Mouse (Mus musculus) adrenal gland, postnatal 14 days (tissue): ENCODE measurements around the gene Ephx3. TPM values are rescaled to one million over a fixed set of nuclear protein-coding genes. Genes with fewer than 3 reads are reported as not detected.
A peak's percentile ranks its signal among the peaks of the same experiment; 100 is the strongest.
"Not testable (repeated sequence)": the region's sequence is repeated elsewhere in the genome, so short reads cannot be mapped to it uniquely, and the experiment has no call there.

Experiments used
- DNase-seq: peaks from one replicate; pipeline ENCODE4 v3.0.0; 2021; ENCODE audit warnings: mixed read lengths
- long read RNA-seq, 2 experiments: library from polyadenylated mRNA; stranded (forward); transcript quantifications; one replicate each; pipeline ENCODE4 v2.0.0; 2021
- total RNA-seq: library from RNA; stranded (reverse); gene quantifications from 2 replicates; pipeline ENCODE4 v1.2.3, GENCODE M21; 2021

Gene Ephx3
- 0.22 and 0.30 TPM in 2 replicates for total RNA-seq
- long read RNA-seq, experiment 1 = 0 reads
- long read RNA-seq, experiment 2, partial matches to known transcripts = 0 of 1 reads
- long read RNA-seq, experiment 2, other reads (novel, unspliced or antisense) = 0 of 1 reads

- DNase-seq = peak; percentile 17
Observed at GRCm38 (mm10) chr17:32188863-32189636, at the start of gene Ephx3. TSS of gene Ephx3 (minus strand) at chr17:32189549.

- DNase-seq = no peak
Observed at GRCm38 (mm10) chr17:32238589-32238988, 49.2 kb upstream of the Ephx3 start.

GRCm38 (mm10) chr17:32235534-32236191, 46.3 kb upstream of the Ephx3 start:
- peak; percentile 48 for DNase-seq

- DNase-seq = no peak
Observed at GRCm38 (mm10) chr17:32233174-32233573, 43.8 kb upstream of the Ephx3 start.

GRCm38 (mm10) chr17:32229256-32229655, 39.9 kb upstream of the Ephx3 start:
- no peak for DNase-seq

GRCm38 (mm10) chr17:32220873-32221272, 31.5 kb upstream of the Ephx3 start:
- no peak for DNase-seq

GRCm38 (mm10) chr17:32215587-32215986, 26.2 kb upstream of the Ephx3 start:
- DNase-seq = not testable (repeated sequence)

GRCm38 (mm10) chr17:32211554-32211953, 22.2 kb upstream of the Ephx3 start:
- DNase-seq = not testable (repeated sequence)

- DNase-seq = peak; percentile 80
Observed at GRCm38 (mm10) chr17:32209752-32210151, 20.4 kb upstream of the Ephx3 start.

- DNase-seq = peak; percentile 32
Observed at GRCm38 (mm10) chr17:32209144-32209543, 19.8 kb upstream of the Ephx3 start.

- DNase-seq = peak; percentile 22
Observed at GRCm38 (mm10) chr17:32207586-32208245, 18.4 kb upstream of the Ephx3 start.

- peak; percentile 27 for DNase-seq
Observed at GRCm38 (mm10) chr17:32205345-32205744, 16.0 kb upstream of the Ephx3 start.

GRCm38 (mm10) chr17:32202972-32203371, 13.6 kb upstream of the Ephx3 start:
- DNase-seq = no peak

- peak; percentile 18 for DNase-seq
Observed at GRCm38 (mm10) chr17:32201086-32201485, 11.7 kb upstream of the Ephx3 start.

GRCm38 (mm10) chr17:32199796-32200195, 10.4 kb upstream of the Ephx3 start:
- DNase-seq = peak; percentile 50

- no peak for DNase-seq
Observed at GRCm38 (mm10) chr17:32197156-32197555, 7.8 kb upstream of the Ephx3 start.

- no peak for DNase-seq
Observed at GRCm38 (mm10) chr17:32195725-32196124, 6.4 kb upstream of the Ephx3 start.

GRCm38 (mm10) chr17:32193010-32193409, 3.7 kb upstream of the Ephx3 start:
- no peak for DNase-seq

GRCm38 (mm10) chr17:32189850-32190249, 501 bp upstream of the Ephx3 start:
- DNase-seq = peak; percentile 34

GRCm38 (mm10) chr17:32183017-32183416, 6.3 kb downstream of the Ephx3 start:
- DNase-seq = no peak

GRCm38 (mm10) chr17:32179621-32180491, 9.5 kb downstream of the Ephx3 start:
- peak; percentile 30 for DNase-seq

GRCm38 (mm10) chr17:32176919-32177318, 12.4 kb downstream of the Ephx3 start:
- DNase-seq = no peak
